7 mouse cellular contexts compared by ENCODE assay signal in genomic region chr4:129440340-129441063, GRCm38 (mm10). TPM values are rescaled to one million over a fixed set of nuclear protein-coding genes. Genes with fewer than 3 reads are reported as not detected.
DNase-seq lines count a peak whose midpoint lies in the region; ATAC-seq and TF ChIP-seq lines count a peak whose summit lies in the region.

Zbtb8b (minus strand) TSS chr4:129440853.

- peak within 1 kb of the TSS; percentile 64 for H3K4me3 ChIP-seq in layer of hippocampus, adult 2 months
- peak within 1 kb of the TSS; percentile 29 for H3K4me3 ChIP-seq in liver, embryonic 15.5 days (replicated peaks)

- 0 out of 4 replicates have a peak, but pooled peaks have one; percentile 7 to 25 for ATAC-seq in hematopoietic stem cell, adult 5-6 weeks (replicated peaks in 1 of 2; ENCODE audit: insufficient read depth in 1 of 2, low FRiP score in 2 of 2, low TSS enrichment in 1 of 2, low read depth in 1 of 2, poor library complexity in 2 of 2, severe bottlenecking in 2 of 2)
- no peak for ATAC-seq in liver, embryonic 15.5 days (ENCODE audit: insufficient read depth)

- WGBS in liver, embryonic 15.5 days (ENCODE audit: insufficient replicate concordance): 6% methylated on average over 33 of the region's 33 CpGs

- no peak within 1 kb of the TSS for H3K27ac ChIP-seq in layer of hippocampus, adult 2 months
- no peak within 1 kb of the TSS for H3K27ac ChIP-seq in liver, embryonic 15.5 days (replicated peaks)

- H3K4me2 ChIP-seq in liver, embryonic 15.5 days: peak within 1 kb of the TSS; percentile 53

- no peak within 1 kb of the TSS for H3K9ac ChIP-seq in liver, embryonic 15.5 days

- no peaks in the 10 kb centered on the region for H3K36me3 ChIP-seq in liver, embryonic 15.5 days (replicated peaks)

- no peak for TF ChIP-seq CTCF in layer of hippocampus, adult 2 months (conservative IDR thresholded peaks at IDR 0.05)

- H3K27me3 ChIP-seq in liver, embryonic 15.5 days: peaks cover 69% of the 10 kb centered on the region

- H3K9me3 ChIP-seq in liver, embryonic 15.5 days (replicated peaks): no peaks in the 10 kb centered on the region

- H3K4me1 ChIP-seq in liver, embryonic 15.5 days (replicated peaks): peaks cover 10% of the 10 kb centered on the region

- peak; percentile 81 for DNase-seq in cerebellum, adult 11-12 months
- peak; percentile 74 for DNase-seq in embryo, embryonic 11 days
- DNase-seq in layer of hippocampus, adult 2 months (ENCODE audit: low spot score in 2 of 2): peak; percentile 75 to 90
- peak; percentile 54 for DNase-seq in ovary, adult 18-20 months (ENCODE audit: low spot score)
- peak; percentile 41 for DNase-seq in urinary bladder, postnatal 25 days (ENCODE audit: low spot score)

RNA-seq across cellular contexts. Expression of gene Zbtb8b, which starts in this region (rescaled TPM):
- total RNA-seq in hematopoietic stem cell, adult 5-6 weeks (2017): not detected in 2 replicates
- 1 to 10 TPM; 3.9 to 4.0 TPM for total RNA-seq in layer of hippocampus, adult 2 months (2021)
- 0.79 and 1.2 TPM in 2 replicates for polyA plus RNA-seq in liver, embryonic 15.5 days (2015; fragmentation: Nextera tagmentation; extraction: Ambion mirVana)

Comparison
In these comparisons a context has a peak if more than half of its experiments do, and no peak if none do; other contexts are left out.
1. Peak in ATAC-seq in hematopoietic stem cell, adult 5-6 weeks; RNA of the gene not detected or under 1 TPM.